Mouse (Mus musculus) midbrain, embryonic 16.5 days (tissue): Measurements from ENCODE around the gene Nme9. TPM values are rescaled to one million over a fixed set of nuclear protein-coding genes. Genes with fewer than 3 reads are reported as not detected.

Source experiments
- ATAC-seq: fragments of 200-750 bp; cut with Nextera tagmentation; 2 replicates; pipeline ENCODE4 v1.8.0; 2017; ENCODE audit warnings: moderate TSS enrichment
- H3K27ac ChIP-seq: fragments of 300-500 bp; sonication (generic); 2 replicates; pipeline ENCODE4 v1.5.1; 2014; ENCODE audit warnings: mild to moderate bottlenecking, low read length, mixed read lengths
- H3K27me3 ChIP-seq: fragments of 300-500 bp; sonication (generic); 2 replicates; pipeline ENCODE4 v1.6.1; 2014; ENCODE audit warnings: low read depth, low read length, mixed read lengths; ENCODE audit not compliant: control insufficient read depth, insufficient read depth
- H3K36me3 ChIP-seq: fragments of 300-500 bp; sonication (generic); 2 replicates; pipeline ENCODE4 v1.6.1; 2014; ENCODE audit warnings: mild to moderate bottlenecking, low read length, moderate library complexity, mixed read lengths; ENCODE audit not compliant: control insufficient read depth, insufficient read depth
- H3K4me1 ChIP-seq: fragments of 300-500 bp; sonication (generic); 2 replicates; pipeline ENCODE4 v1.6.1; 2014; ENCODE audit warnings: mild to moderate bottlenecking, low read length, mixed read lengths; ENCODE audit not compliant: control insufficient read depth, insufficient read depth
- H3K4me2 ChIP-seq: fragments of 300-500 bp; sonication (generic); 2 replicates; pipeline ENCODE4 v1.6.1; 2014; ENCODE audit warnings: mild to moderate bottlenecking, low read length, mixed read lengths
- H3K4me3 ChIP-seq: fragments of 300-500 bp; sonication (generic); 2 replicates; pipeline ENCODE4 v1.5.1; 2014; ENCODE audit warnings: low read depth, mild to moderate bottlenecking, low read length, moderate library complexity, mixed read lengths
- H3K9ac ChIP-seq: fragments of 300-500 bp; sonication (generic); 2 replicates; pipeline ENCODE4 v1.6.1; 2014; ENCODE audit warnings: low read depth, low read length, mixed read lengths
- H3K9me3 ChIP-seq: fragments of 300-500 bp; sonication (generic); replicated peaks from 2 replicates; pipeline ENCODE4 v1.6.1; 2014; ENCODE audit warnings: mild to moderate bottlenecking, low read length, mixed read lengths; ENCODE audit not compliant: control insufficient read depth, poor library complexity, severe bottlenecking
- WGBS: fragments of 180-500 bp; shearing (Covaris S2); extraction: QIAGEN DNeasy Blood & Tissue Kit; methylation state at CpG from one replicate; pipeline ENCODE4 v1.1.7; 2014; 5-methylcytosine and 5-hydroxymethylcytosine counted together
- polyA plus RNA-seq: library from polyadenylated mRNA; unstranded; fragments of >200 nt; fragmentation: Nextera tagmentation; extraction: Ambion mirVana; gene quantifications from 2 replicates; pipeline ENCODE4 v1.2.1, GENCODE M21; 2015

Nme9 gene
- polyA plus RNA-seq, 1 experiment from 2014 or later = 1.3 TPM

DNA sequence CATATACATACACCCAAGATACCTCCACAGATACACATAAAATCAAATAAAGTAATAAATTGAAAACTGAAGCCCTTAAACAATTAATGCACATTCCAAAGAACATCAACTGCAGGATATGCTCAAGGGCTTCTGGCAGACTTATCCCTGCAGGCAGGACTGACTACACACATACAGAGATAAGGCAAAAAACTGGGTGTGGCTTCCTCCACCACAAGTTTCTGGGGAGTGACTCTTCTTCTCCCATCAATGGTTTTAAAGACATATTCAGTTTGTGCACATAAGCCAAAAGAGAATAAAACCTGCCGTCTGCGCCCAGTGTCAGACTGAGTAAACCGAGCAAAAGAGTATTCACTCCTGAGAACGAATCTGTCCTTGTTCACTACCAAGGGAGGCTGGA is 33.9 kb downstream of the Nme9 start:
- ATAC-seq = no peak
- H3K4me3 ChIP-seq = no peak overlapping the region
- H3K4me1 ChIP-seq = no peaks in the 10 kb centered on the region
- no peaks in the 10 kb centered on the region for H3K27me3 ChIP-seq
- H3K9me3 ChIP-seq = no peaks in the 10 kb centered on the region
- no peak overlapping the region for H3K27ac ChIP-seq
- peaks cover 8% of the 10 kb centered on the region for H3K36me3 ChIP-seq
- no peak overlapping the region for H3K9ac ChIP-seq
- no peak overlapping the region for H3K4me2 ChIP-seq
- whole genome bisulfite sequencing = 94% methylated on average over 4 of the region's 4 CpGs

DNA sequence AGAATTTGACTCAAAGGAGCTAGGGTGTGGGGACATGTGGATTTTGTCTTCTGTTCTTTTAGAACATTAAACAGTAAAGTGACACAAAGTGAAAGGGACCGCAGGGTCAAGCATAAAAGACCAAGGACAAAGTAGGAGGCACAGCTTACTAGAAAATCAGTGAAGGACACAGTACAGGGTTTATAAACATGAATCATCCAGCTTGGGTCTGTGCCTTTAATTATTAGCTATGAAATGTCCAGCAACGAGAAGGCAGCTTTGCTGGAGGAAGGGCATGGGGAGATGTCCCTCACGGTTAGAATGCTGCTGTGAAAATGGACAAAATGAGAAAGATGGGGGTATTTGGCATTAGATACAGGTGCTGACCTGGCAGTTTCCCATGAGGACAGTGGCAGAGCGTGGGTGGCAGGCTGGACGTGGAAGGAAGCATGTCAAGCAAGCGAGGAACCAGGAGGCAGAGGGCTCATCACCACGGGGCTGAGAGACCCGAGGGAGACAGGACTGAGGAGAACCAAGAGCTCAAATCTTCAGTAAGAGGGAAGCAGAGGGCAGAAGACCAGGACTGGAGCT is 35.9 kb downstream of the Nme9 start:
- no peak overlapping the region for H3K9ac ChIP-seq
- peaks cover 12% of the 10 kb centered on the region for H3K36me3 ChIP-seq
- no peaks in the 10 kb centered on the region for H3K9me3 ChIP-seq
- ATAC-seq = no peak
- H3K27me3 ChIP-seq = no peaks in the 10 kb centered on the region
- H3K4me1 ChIP-seq = no peaks in the 10 kb centered on the region
- WGBS = 94% methylated on average over 8 of the region's 8 CpGs
- H3K4me2 ChIP-seq = no peak overlapping the region
- no peak overlapping the region for H3K4me3 ChIP-seq
- no peak overlapping the region for H3K27ac ChIP-seq

- no peaks in the 10 kb centered on the region for H3K4me1 ChIP-seq
- H3K27ac ChIP-seq = no peak overlapping the region
- H3K9me3 ChIP-seq = no peaks in the 10 kb centered on the region
- 92% methylated on average over 3 of the region's 3 CpGs for WGBS
- peaks cover 12% of the 10 kb centered on the region for H3K36me3 ChIP-seq
- H3K27me3 ChIP-seq = no peaks in the 10 kb centered on the region
- H3K4me3 ChIP-seq = no peak overlapping the region
- no peak overlapping the region for H3K4me2 ChIP-seq
- no peak for ATAC-seq
- no peak overlapping the region for H3K9ac ChIP-seq
Measured at GRCm38 (mm10) chr9:99487841-99488240, 36.6 kb downstream of the Nme9 start.

DNA sequence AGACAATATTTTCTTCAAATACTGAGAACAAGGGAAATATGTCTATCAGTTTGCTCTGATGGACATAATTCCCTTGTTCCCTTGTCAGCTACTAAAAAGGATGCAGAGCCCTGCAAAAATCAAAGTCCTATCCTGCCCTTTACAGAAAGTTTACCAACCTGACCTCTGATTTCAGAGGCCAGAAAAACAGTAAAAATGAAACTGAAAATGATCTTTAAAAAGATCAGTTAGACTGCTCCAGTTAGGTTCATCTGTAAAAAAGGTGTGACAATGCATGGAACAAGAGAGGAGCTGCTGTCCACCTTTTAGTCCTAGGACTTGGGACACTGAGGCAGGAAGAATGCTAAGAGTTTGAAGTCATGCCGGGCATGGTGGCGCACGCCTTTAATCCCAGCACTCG is 39.8 kb downstream of the Nme9 start:
- Histone ChIP-seq H3K27me3 (no peaks in the 10 kb centered on the region), H3K4me3 (no peak overlapping the region), H3K9ac (no peak overlapping the region), H3K4me2 (no peak overlapping the region), H3K36me3 (peaks cover 25% of the 10 kb centered on the region), H3K9me3 (no peaks in the 10 kb centered on the region), H3K4me1 (no peaks in the 10 kb centered on the region), H3K27ac (no peak overlapping the region)
- 94% methylated on average over 4 of the region's 4 CpGs for WGBS
- no peak for ATAC-seq

DNA sequence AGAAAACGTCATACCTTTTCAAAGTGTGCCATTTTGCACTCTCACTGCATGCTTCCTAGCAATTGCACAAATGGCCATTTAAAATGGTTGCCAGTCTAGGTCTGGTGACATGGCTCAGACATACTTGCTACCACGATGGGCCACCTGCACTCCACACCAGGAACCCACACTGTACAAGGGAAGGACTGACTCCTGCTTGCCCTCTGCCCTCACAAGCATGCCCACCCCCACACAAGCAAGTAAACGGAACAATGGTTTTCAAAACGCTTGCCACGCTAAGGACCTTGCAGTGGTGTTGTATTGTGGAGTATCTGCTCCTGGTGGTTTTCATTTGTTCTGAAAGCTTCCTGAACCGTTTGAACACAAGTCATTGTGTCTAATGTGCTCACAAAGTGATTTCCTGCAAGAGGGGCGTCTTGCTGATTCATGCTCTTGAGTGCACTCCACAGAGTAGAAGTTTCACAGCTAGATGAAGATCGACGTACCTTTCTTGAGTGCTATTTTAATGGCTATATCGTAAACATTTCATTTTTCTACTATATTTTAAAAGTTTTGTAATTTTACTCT is 41.4 kb downstream of the Nme9 start:
- Histone ChIP-seq H3K4me1 (no peaks in the 10 kb centered on the region), H3K27me3 (no peaks in the 10 kb centered on the region), H3K9ac (no peak overlapping the region), H3K36me3 (peaks cover 26% of the 10 kb centered on the region), H3K9me3 (no peaks in the 10 kb centered on the region), H3K4me2 (no peak overlapping the region), H3K4me3 (no peak overlapping the region), H3K27ac (no peak overlapping the region)
- no peak for ATAC-seq
- 80% methylated on average over 10 of the region's 10 CpGs for WGBS

- Histone ChIP-seq H3K4me1 (no peaks in the 10 kb centered on the region), H3K27me3 (no peaks in the 10 kb centered on the region), H3K9me3 (no peaks in the 10 kb centered on the region), H3K36me3 (peaks cover 16% of the 10 kb centered on the region), H3K4me2 (no peak overlapping the region), H3K4me3 (no peak overlapping the region), H3K9ac (no peak overlapping the region), H3K27ac (no peak overlapping the region)
- 93% methylated on average over 4 of the region's 4 CpGs for WGBS
- ATAC-seq = no peak
Measured at GRCm38 (mm10) chr9:99499336-99499735, 48.1 kb downstream of the Nme9 start.

- Histone ChIP-seq H3K4me2 (no peak overlapping the region), H3K9ac (no peak overlapping the region), H3K27me3 (no peaks in the 10 kb centered on the region), H3K4me3 (no peak overlapping the region), H3K36me3 (0 out of 2 replicates have a peak, but pooled peaks cover 3% of the 10 kb centered on the region), H3K9me3 (no peaks in the 10 kb centered on the region), H3K27ac (no peak overlapping the region), H3K4me1 (no peaks in the 10 kb centered on the region)
- ATAC-seq = no peak
- 89% methylated on average over 7 of the region's 7 CpGs for WGBS
Measured at GRCm38 (mm10) chr9:99505875-99506274, 54.6 kb downstream of the Nme9 start.

Other genes starting within 250 kb of the Nme9 start
- not detected in 2 replicates for gene Faiml, start 214.2 kb upstream of the Nme9 start, polyA plus RNA-seq
- gene Cep70, start 208.1 kb upstream of the Nme9 start, polyA plus RNA-seq = 56.0 and 64.1 TPM in 2 replicates
- 0.78 and 0.99 TPM in 2 replicates for gene Esyt3, start 92.9 kb upstream of the Nme9 start, polyA plus RNA-seq
- gene Mras, start 14.1 kb upstream of the Nme9 start, polyA plus RNA-seq = 51.2 and 53.5 TPM in 2 replicates
- gene Armc8, start 117.4 kb downstream of the Nme9 start, polyA plus RNA-seq = 83.5 and 87.2 TPM in 2 replicates
- 25.3 and 25.6 TPM in 2 replicates for gene Dbr1, start 124.3 kb downstream of the Nme9 start, polyA plus RNA-seq
- gene A4gnt, start 161.0 kb downstream of the Nme9 start, polyA plus RNA-seq = not detected in 2 replicates
- gene Dzip1l, start 178.0 kb downstream of the Nme9 start, polyA plus RNA-seq = 7.7 and 8.8 TPM in 2 replicates